Mouse (Mus musculus): Measurements from ENCODE around the gene Gm45785. TPM values are rescaled to one million over a fixed set of nuclear protein-coding genes. Genes with fewer than 3 reads are reported as not detected.

The Gm45785 gene
- polyA plus RNA-seq, 1 experiment from 2014 or later: not detected

- Histone ChIP-seq H3K79me2 (ENCODE audit: inconsistent target) (peaks cover 11% of the 10 kb centered on the region), H3K36me3 (ENCODE audit: inconsistent target) (peaks cover 13% of the 10 kb centered on the region), H3K27ac (no peak overlapping the region), H3K4me3 (ENCODE audit: inconsistent target) (no peak overlapping the region)
- 95% methylated on average over 10 of the region's 10 CpGs for WGBS (ENCODE audit: missing documents)
Measured at GRCm38 (mm10) chr7:140848591-140848990, 7.5 kb downstream of the Gm45785 start.

GRCm38 (mm10) chr7:140847755-140848580, 8.2 kb downstream of the Gm45785 start, which contains the start of gene Odf3:
Gene Odf3 (plus strand): TSS chr7:140847805.
- 83% methylated on average over 11 of the region's 11 CpGs for WGBS (ENCODE audit: missing documents)
- H3K36me3 ChIP-seq (ENCODE audit: inconsistent target): peaks cover 6% of the 10 kb centered on the region
- H3K27ac ChIP-seq: no peak within 1 kb of the TSS
- H3K79me2 ChIP-seq (ENCODE audit: inconsistent target): peaks cover 4% of the 10 kb centered on the region; the same call in 1 of the 2 replicates
- H3K4me3 ChIP-seq (ENCODE audit: inconsistent target): no peak within 1 kb of the TSS

- no peak overlapping the region for H3K27ac ChIP-seq
- H3K36me3 ChIP-seq (ENCODE audit: inconsistent target): no peaks in the 10 kb centered on the region
- 84% methylated on average over 10 of the region's 10 CpGs for WGBS (ENCODE audit: missing documents)
- H3K4me3 ChIP-seq (ENCODE audit: inconsistent target): no peak overlapping the region
- no peaks in the 10 kb centered on the region for H3K79me2 ChIP-seq (ENCODE audit: inconsistent target)
Measured at GRCm38 (mm10) chr7:140846676-140847075, 9.5 kb downstream of the Gm45785 start.

- no peak overlapping the region for H3K4me3 ChIP-seq (ENCODE audit: inconsistent target)
- WGBS (ENCODE audit: missing documents): 67% methylated on average over 4 of the region's 4 CpGs
- H3K36me3 ChIP-seq (ENCODE audit: inconsistent target): no peaks in the 10 kb centered on the region
- H3K79me2 ChIP-seq (ENCODE audit: inconsistent target): no peaks in the 10 kb centered on the region
- no peak overlapping the region for H3K27ac ChIP-seq
Measured at GRCm38 (mm10) chr7:140845683-140846082, 10.4 kb downstream of the Gm45785 start.

GRCm38 (mm10) chr7:140844905-140845665, 11.0 kb downstream of the Gm45785 start, which contains the start of gene Scgb1c1:
Gene Scgb1c1 (plus strand): TSS chr7:140845547.
- no peak within 1 kb of the TSS for H3K4me3 ChIP-seq (ENCODE audit: inconsistent target)
- no peaks in the 10 kb centered on the region for H3K36me3 ChIP-seq (ENCODE audit: inconsistent target)
- no peak within 1 kb of the TSS for H3K27ac ChIP-seq
- 38% methylated on average over 14 of the region's 14 CpGs for WGBS (ENCODE audit: missing documents)
- no peaks in the 10 kb centered on the region for H3K79me2 ChIP-seq (ENCODE audit: inconsistent target)

- H3K36me3 ChIP-seq (ENCODE audit: inconsistent target): no peaks in the 10 kb centered on the region
- H3K4me3 ChIP-seq (ENCODE audit: inconsistent target): no peak overlapping the region
- H3K79me2 ChIP-seq (ENCODE audit: inconsistent target): no peaks in the 10 kb centered on the region
- 90% methylated on average over 7 of the region's 7 CpGs for WGBS (ENCODE audit: missing documents)
- H3K27ac ChIP-seq: no peak overlapping the region
Measured at GRCm38 (mm10) chr7:140843806-140844205, 12.3 kb downstream of the Gm45785 start.

- H3K27ac ChIP-seq: no peak overlapping the region
- H3K4me3 ChIP-seq (ENCODE audit: inconsistent target): no peak overlapping the region
- WGBS (ENCODE audit: missing documents): 59% methylated on average over 18 of the region's 19 CpGs
- H3K36me3 ChIP-seq (ENCODE audit: inconsistent target): no peaks in the 10 kb centered on the region
- no peaks in the 10 kb centered on the region for H3K79me2 ChIP-seq (ENCODE audit: inconsistent target)
Measured at GRCm38 (mm10) chr7:140840750-140841735, 15.1 kb downstream of the Gm45785 start.

GRCm38 (mm10) chr7:140839556-140839955, 16.6 kb downstream of the Gm45785 start:
- H3K27ac ChIP-seq: no peak overlapping the region
- no peaks in the 10 kb centered on the region for H3K79me2 ChIP-seq (ENCODE audit: inconsistent target)
- no peaks in the 10 kb centered on the region for H3K36me3 ChIP-seq (ENCODE audit: inconsistent target)
- no peak overlapping the region for H3K4me3 ChIP-seq (ENCODE audit: inconsistent target)
- WGBS (ENCODE audit: missing documents): 72% methylated on average over 5 of the region's 5 CpGs

GRCm38 (mm10) chr7:140836243-140837115, 19.7 kb downstream of the Gm45785 start:
- no peak overlapping the region for H3K27ac ChIP-seq

GRCm38 (mm10) chr7:140835758-140836087, 20.4 kb downstream of the Gm45785 start:
- H3K4me3 ChIP-seq (ENCODE audit: inconsistent target): no peak overlapping the region

More at GRCm38 (mm10) chr7:140836243-140837115, 19.7 kb downstream of the Gm45785 start:
- whole genome bisulfite sequencing (ENCODE audit: missing documents): 94% methylated on average over 9 of the region's 9 CpGs
- no peak overlapping the region for H3K4me3 ChIP-seq (ENCODE audit: inconsistent target)
- H3K36me3 ChIP-seq (ENCODE audit: inconsistent target): no peaks in the 10 kb centered on the region
- H3K79me2 ChIP-seq (ENCODE audit: inconsistent target): no peaks in the 10 kb centered on the region

GRCm38 (mm10) chr7:140834968-140835757, 21.0 kb downstream of the Gm45785 start, which contains the start of gene Urah:
Gene Urah (plus strand): TSS chr7:140835018.
- 89% methylated on average over 20 of the region's 20 CpGs for WGBS (ENCODE audit: missing documents)

More at GRCm38 (mm10) chr7:140835758-140836087, 20.4 kb downstream of the Gm45785 start:
- H3K36me3 ChIP-seq (ENCODE audit: inconsistent target): no peaks in the 10 kb centered on the region
- 97% methylated on average over 2 of the region's 2 CpGs for WGBS (ENCODE audit: missing documents)
- H3K79me2 ChIP-seq (ENCODE audit: inconsistent target): no peaks in the 10 kb centered on the region
- H3K27ac ChIP-seq: no peak overlapping the region

GRCm38 (mm10) chr7:140833341-140833740, 22.8 kb downstream of the Gm45785 start:
- no peaks in the 10 kb centered on the region for H3K79me2 ChIP-seq (ENCODE audit: inconsistent target)
- no peak overlapping the region for H3K27ac ChIP-seq
- H3K4me3 ChIP-seq (ENCODE audit: inconsistent target): no peak overlapping the region
- 98% methylated on average over 4 of the region's 4 CpGs for WGBS (ENCODE audit: missing documents)
- no peaks in the 10 kb centered on the region for H3K36me3 ChIP-seq (ENCODE audit: inconsistent target)

More at GRCm38 (mm10) chr7:140834968-140835757, 21.0 kb downstream of the Gm45785 start, which contains the start of gene Urah:
- Histone ChIP-seq H3K4me3 (ENCODE audit: inconsistent target) (no peak within 1 kb of the TSS), H3K36me3 (ENCODE audit: inconsistent target) (no peaks in the 10 kb centered on the region), H3K79me2 (ENCODE audit: inconsistent target) (no peaks in the 10 kb centered on the region), H3K27ac (no peak within 1 kb of the TSS)

Data from macrophage (primary cell).